Mouse (Mus musculus) G1E (cell line): ENCODE measurements at regions not wholly inside any gene's neighbourhood (a gene's known extent, or its start where the extent isn't known, plus 50 kb on each side); places are given as distances from the start of the nearest gene placed in this dataset.

Experiments
- CTCF ChIP-seq: IDR thresholded peaks from 2 replicates; pipeline ENCODE4 v1.5.1; 2012; ENCODE audit warnings: low read depth, low read length, inconsistent platforms, mixed read lengths
- GATA1 ChIP-seq: IDR thresholded peaks from 2 replicates; pipeline ENCODE4 v1.6.1; 2012; ENCODE audit warnings: borderline replicate concordance, low read length, inconsistent platforms, mixed read lengths
- TAL1 ChIP-seq: conservative IDR thresholded peaks from 2 replicates; pipeline ENCODE4 v1.6.1; 2012; ENCODE audit warnings: low read depth, low read length, inconsistent platforms, mixed read lengths

GRCm38 (mm10) chr16:30663971-30664370, 64.4 kb downstream of the Fam43a start:
- TF ChIP-seq GATA1 = no peak
- TF ChIP-seq CTCF = no peak
- no peak for TF ChIP-seq TAL1
